Mouse (Mus musculus) heart, embryonic 14.5 days (tissue): ENCODE results near the gene Ndufa5. TPM values are rescaled to one million over a fixed set of nuclear protein-coding genes. Genes with fewer than 3 reads are reported as not detected.

ENCODE experiments used
- ATAC-seq: fragments of 200-750 bp; cut with Nextera tagmentation; 2 replicates; pipeline ENCODE4 v1.8.0; 2017; ENCODE audit warnings: low read depth, moderate TSS enrichment; ENCODE audit not compliant: insufficient number of reproducible peaks, insufficient read depth, low FRiP score
- H3K27ac ChIP-seq, 2 experiments: fragments of 200-500 bp in 1 of 2; fragments of 300-500 bp in 1 of 2; sonication (generic) in 1 of 2; replicated peaks in 1 of 2; 2 replicates each; pipeline ENCODE4 v1.5.1; 2012 to 2014; ENCODE audit warnings: low read depth in 2 of 2, low read length in 2 of 2, control low read depth in 1 of 2, mild to moderate bottlenecking in 1 of 2, mixed read lengths in 1 of 2; ENCODE audit not compliant: control insufficient read depth in 1 of 2, insufficient read depth in 1 of 2
- H3K27me3 ChIP-seq: fragments of 300-500 bp; sonication (generic); 2 replicates; pipeline ENCODE4 v1.6.1; 2014; ENCODE audit warnings: mild to moderate bottlenecking, low read length, control low read depth; ENCODE audit not compliant: control insufficient read depth, insufficient read depth
- H3K36me3 ChIP-seq: fragments of 300-500 bp; sonication (generic); 2 replicates; pipeline ENCODE4 v1.6.1; 2014; ENCODE audit warnings: mild to moderate bottlenecking, control low read depth, low read length, mixed read lengths; ENCODE audit not compliant: control insufficient read depth, insufficient read depth
- H3K4me1 ChIP-seq, 2 experiments: fragments of 200-500 bp in 1 of 2; fragments of 300-500 bp in 1 of 2; sonication (generic) in 1 of 2; 2 replicates each; pipeline ENCODE4 v1.6.1; 2012 to 2014; ENCODE audit warnings: low read length in 2 of 2, control low read depth in 1 of 2, mixed read lengths in 1 of 2; ENCODE audit not compliant: control insufficient read depth in 2 of 2, insufficient read depth in 2 of 2
- H3K4me2 ChIP-seq: fragments of 300-500 bp; sonication (generic); 2 replicates; pipeline ENCODE4 v1.6.1; 2014; ENCODE audit warnings: mild to moderate bottlenecking, low read length
- H3K4me3 ChIP-seq, 2 experiments: fragments of 200-500 bp in 1 of 2; fragments of 300-500 bp in 1 of 2; sonication (generic) in 1 of 2; 2 replicates each; pipeline ENCODE4 v1.5.1; 2012 to 2014; ENCODE audit warnings: low read length in 2 of 2, mild to moderate bottlenecking in 2 of 2, control low read depth in 1 of 2, low read depth in 1 of 2, moderate library complexity in 1 of 2; ENCODE audit not compliant: control insufficient read depth in 1 of 2, insufficient read depth in 1 of 2
- H3K9ac ChIP-seq: fragments of 300-500 bp; sonication (generic); 2 replicates; pipeline ENCODE4 v1.6.1; 2014; ENCODE audit warnings: mild to moderate bottlenecking, low read length
- H3K9me3 ChIP-seq: fragments of 300-500 bp; sonication (generic); 2 replicates; pipeline ENCODE4 v1.6.1; 2016; ENCODE audit warnings: low read length, control low read depth; ENCODE audit not compliant: control insufficient read depth
- whole genome bisulfite sequencing: fragments of 180-500 bp; shearing (Covaris S2); extraction: QIAGEN DNeasy Blood & Tissue Kit; methylation state at CpG from one replicate; pipeline ENCODE4 v1.1.7; 2014; 5-methylcytosine and 5-hydroxymethylcytosine counted together
- polyA plus RNA-seq: library from polyadenylated mRNA; unstranded; fragments of >200 nt; fragmentation: Nextera tagmentation; extraction: Ambion mirVana; gene quantifications from 2 replicates; pipeline ENCODE4 v1.2.1, GENCODE M21; 2014

The Ndufa5 gene
- polyA plus RNA-seq: 794 and 834 TPM in 2 replicates

- H3K9ac ChIP-seq: peak within 1 kb of the TSS; percentile 85
- H3K36me3 ChIP-seq: peaks cover 30% of the 10 kb centered on the region
- WGBS: under 1% methylated on average over 53 of the region's 53 CpGs
- ATAC-seq: peak; percentile 96
- H3K9me3 ChIP-seq: no peaks in the 10 kb centered on the region
- peaks cover 7 to 33% of the 10 kb centered on the region in 2 experiments for H3K4me1 ChIP-seq
- no peaks in the 10 kb centered on the region for H3K27me3 ChIP-seq
- H3K27ac ChIP-seq: peak within 1 kb of the TSS; percentile 53 to 61
- H3K4me2 ChIP-seq: peak within 1 kb of the TSS; percentile 72
- peak within 1 kb of the TSS; percentile 77 for H3K4me3 ChIP-seq
These were observed at the start of gene Ndufa5 for GRCm38 (mm10) chr6:24527155-24528063. Ndufa5 (minus strand) TSS chr6:24528013.

GRCm38 (mm10) chr6:24573319-24573718, 45.5 kb upstream of the Ndufa5 start:
- H3K9me3 ChIP-seq: peaks cover 6% of the 10 kb centered on the region; the same call in 1 of the 2 replicates
- H3K9ac ChIP-seq: no peak overlapping the region
- ATAC-seq: no peak

GRCm38 (mm10) chr6:24572431-24572830, 44.6 kb upstream of the Ndufa5 start:
- ATAC-seq: no peak
- H3K4me1 ChIP-seq: peaks cover 2 to 6% of the 10 kb centered on the region in 2 experiments; a peak in 2 of 4 replicates
- no peaks in the 10 kb centered on the region for H3K36me3 ChIP-seq
- H3K27ac ChIP-seq: no peak overlapping the region
- H3K9me3 ChIP-seq: peaks cover 6% of the 10 kb centered on the region; the same call in 1 of the 2 replicates
- H3K4me2 ChIP-seq: no peak overlapping the region
- WGBS: 87% methylated on average over 14 of the region's 14 CpGs
- no peaks in the 10 kb centered on the region for H3K27me3 ChIP-seq
- no peak overlapping the region for H3K9ac ChIP-seq
- no peak overlapping the region for H3K4me3 ChIP-seq

More at GRCm38 (mm10) chr6:24573319-24573718, 45.5 kb upstream of the Ndufa5 start:
- Histone ChIP-seq H3K4me1 (peaks cover 2 to 6% of the 10 kb centered on the region in 2 experiments; a peak in 2 of 4 replicates), H3K4me3 (no peak overlapping the region), H3K27ac (no peak overlapping the region), H3K36me3 (no peaks in the 10 kb centered on the region), H3K27me3 (no peaks in the 10 kb centered on the region), H3K4me2 (no peak overlapping the region)

GRCm38 (mm10) chr6:24571126-24571525, 43.3 kb upstream of the Ndufa5 start:
- 57% methylated on average over 6 of the region's 6 CpGs for WGBS
- Histone ChIP-seq H3K4me3 (no peak overlapping the region), H3K27me3 (no peaks in the 10 kb centered on the region), H3K36me3 (no peaks in the 10 kb centered on the region), H3K27ac (peak overlapping the region in 1 of 2 experiments; percentile 25; a peak in 3 of 4 replicates), H3K4me2 (no peak overlapping the region), H3K9me3 (peaks cover 6% of the 10 kb centered on the region; the same call in 1 of the 2 replicates), H3K9ac (no peak overlapping the region), H3K4me1 (peaks cover 2 to 6% of the 10 kb centered on the region in 2 experiments; a peak in 2 of 4 replicates)
- ATAC-seq: 0 out of 2 replicates have a peak, but pooled peaks have one; percentile 50

GRCm38 (mm10) chr6:24570278-24570677, 42.5 kb upstream of the Ndufa5 start:
- ATAC-seq: no peak
- Histone ChIP-seq H3K9ac (no peak overlapping the region), H3K4me2 (no peak overlapping the region), H3K27me3 (no peaks in the 10 kb centered on the region), H3K27ac (no peak overlapping the region), H3K36me3 (no peaks in the 10 kb centered on the region), H3K4me3 (no peak overlapping the region), H3K9me3 (peaks cover 6% of the 10 kb centered on the region; the same call in 1 of the 2 replicates), H3K4me1 (peaks cover 2 to 6% of the 10 kb centered on the region in 2 experiments; a peak in 2 of 4 replicates)
- 75% methylated on average over 11 of the region's 11 CpGs for WGBS

- ATAC-seq: no peak
- H3K4me3 ChIP-seq: no peak overlapping the region
- no peaks in the 10 kb centered on the region for H3K27me3 ChIP-seq
- peak overlapping the region in 1 of 2 experiments; percentile 38; a peak in 1 of 4 replicates for H3K27ac ChIP-seq
- WGBS: 65% methylated on average over 1 of the region's 1 CpGs
- H3K4me2 ChIP-seq: no peak overlapping the region
- H3K9me3 ChIP-seq: peaks cover 6% of the 10 kb centered on the region; the same call in 1 of the 2 replicates
- H3K36me3 ChIP-seq: no peaks in the 10 kb centered on the region
- H3K9ac ChIP-seq: no peak overlapping the region
- H3K4me1 ChIP-seq: peaks cover 2 to 6% of the 10 kb centered on the region in 2 experiments; a peak in 2 of 4 replicates
These were observed 41.9 kb upstream of the Ndufa5 start for GRCm38 (mm10) chr6:24569711-24570110.

GRCm38 (mm10) chr6:24568963-24569362, 41.1 kb upstream of the Ndufa5 start:
- WGBS: 69% methylated on average over 5 of the region's 5 CpGs
- peaks cover 2 to 6% of the 10 kb centered on the region in 2 experiments; a peak in 2 of 4 replicates for H3K4me1 ChIP-seq
- no peak overlapping the region for H3K4me2 ChIP-seq
- no peak overlapping the region for H3K9ac ChIP-seq
- H3K27me3 ChIP-seq: no peaks in the 10 kb centered on the region
- H3K9me3 ChIP-seq: peaks cover 3% of the 10 kb centered on the region; the same call in 1 of the 2 replicates
- H3K27ac ChIP-seq: no peak overlapping the region
- ATAC-seq: no peak
- no peak overlapping the region for H3K4me3 ChIP-seq
- H3K36me3 ChIP-seq: no peaks in the 10 kb centered on the region
